Mouse (Mus musculus) liver, postnatal 0 days (tissue): ENCODE data around the gene Lrch3.

Source experiments
- CTCF ChIP-seq: sonication (generic); IDR thresholded peaks from 2 replicates; pipeline ENCODE4 v1.5.1; 2016; ENCODE audit warnings: antibody characterized with exemption, low read depth
- EP300 ChIP-seq: IDR thresholded peaks from 2 replicates; pipeline ENCODE4 v1.6.1; 2016; ENCODE audit warnings: antibody characterized with exemption, low read depth, mild to moderate bottlenecking

- TF ChIP-seq CTCF (peak; percentile 47), EP300 (no peak)
Measured at GRCm38 (mm10) chr16:33064636-33065035, 150.7 kb downstream of the Lrch3 start.
